Mouse (Mus musculus): ENCODE measurements around the gene 1700020L24Rik.

DNA sequence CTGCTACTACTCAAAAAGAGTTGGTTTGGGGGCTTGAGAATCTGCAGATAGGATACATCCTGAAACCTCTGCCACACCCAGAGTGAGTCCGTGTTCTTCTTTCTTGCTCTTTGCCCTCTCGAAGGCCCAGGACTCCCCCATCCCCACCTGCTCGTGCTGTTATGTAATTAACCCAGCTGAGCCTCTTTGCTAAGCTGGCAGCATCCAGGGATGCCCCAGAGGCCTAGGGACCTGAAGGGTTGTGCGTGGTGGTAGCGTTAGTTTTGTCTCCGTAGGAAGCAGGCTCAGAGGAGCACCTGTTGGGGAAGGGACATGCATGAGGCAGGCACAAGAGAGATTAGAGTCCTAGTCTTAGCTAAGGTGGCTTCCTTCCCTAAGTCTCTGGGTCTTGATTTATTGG is 27.0 kb upstream of the 1700020L24Rik start:
- TF ChIP-seq CTCF (IDR thresholded peaks at IDR 0.05; ENCODE audit: low read depth, low read length), result no peak
- no peak for TF ChIP-seq TAL1 (conservative IDR thresholded peaks at IDR 0.05; ENCODE audit: low read depth, low read length)

Measured in G1E (cell line).